Mouse (Mus musculus) frontal cortex, postnatal 36 days (tissue): Measurements from ENCODE around the gene Tspan2.

Experiments
- DNase-seq, 2 experiments: peaks; one replicate each; pipeline ENCODE4 v3.0.0; 2022; ENCODE audit warnings: low spot score in 2 of 2

Gene Tspan2

GRCm38 (mm10) chr3:102734313-102735030 lies at the start of gene Tspan2:
TSS of gene Tspan2 (plus strand) at chr3:102734529.
- peak; percentile 25 to 40 for DNase-seq

GRCm38 (mm10) chr3:102686861-102687260 lies 47.5 kb upstream of the Tspan2 start:
- no peak for DNase-seq

GRCm38 (mm10) chr3:102687852-102688251 lies 46.5 kb upstream of the Tspan2 start:
- DNase-seq, result no peak

GRCm38 (mm10) chr3:102691802-102692484 lies 42.4 kb upstream of the Tspan2 start:
- DNase-seq, result peak; percentile 57 to 69

- no peak for DNase-seq
Measured at GRCm38 (mm10) chr3:102692758-102693325, 41.5 kb upstream of the Tspan2 start.

- peak in 1 of 2 experiments; percentile 10 for DNase-seq
Measured at GRCm38 (mm10) chr3:102698127-102698526, 36.2 kb upstream of the Tspan2 start.

- no peak for DNase-seq
Measured at GRCm38 (mm10) chr3:102701303-102701702, 33.0 kb upstream of the Tspan2 start.

GRCm38 (mm10) chr3:102701902-102702544 lies 32.3 kb upstream of the Tspan2 start:
- peak; percentile 26 to 53 for DNase-seq

- DNase-seq, result no peak
Measured at GRCm38 (mm10) chr3:102704001-102704401, 30.3 kb upstream of the Tspan2 start.

- DNase-seq, result no peak
Measured at GRCm38 (mm10) chr3:102708599-102708998, 25.7 kb upstream of the Tspan2 start.

GRCm38 (mm10) chr3:102715066-102715584 lies 19.2 kb upstream of the Tspan2 start:
- DNase-seq, result peak; percentile 71 to 83

GRCm38 (mm10) chr3:102715839-102716238 lies 18.5 kb upstream of the Tspan2 start:
- DNase-seq, result no peak

GRCm38 (mm10) chr3:102717586-102718285 lies 16.6 kb upstream of the Tspan2 start:
- DNase-seq, result no peak

GRCm38 (mm10) chr3:102723154-102723553 lies 11.2 kb upstream of the Tspan2 start:
- DNase-seq, result no peak

- no peak for DNase-seq
Measured at GRCm38 (mm10) chr3:102723841-102724570, 10.3 kb upstream of the Tspan2 start.

- DNase-seq, result no peak
Measured at GRCm38 (mm10) chr3:102724798-102725459, 9.4 kb upstream of the Tspan2 start.

GRCm38 (mm10) chr3:102729416-102729815 lies 4.9 kb upstream of the Tspan2 start:
- no peak for DNase-seq

- DNase-seq, result no peak
Measured at GRCm38 (mm10) chr3:102731112-102731511, 3.2 kb upstream of the Tspan2 start.

GRCm38 (mm10) chr3:102732619-102733018 lies 1.7 kb upstream of the Tspan2 start:
- no peak for DNase-seq

GRCm38 (mm10) chr3:102733050-102733449 lies 1.3 kb upstream of the Tspan2 start:
- DNase-seq, result no peak
